Mouse (Mus musculus) testis, adult 2 months (tissue): ENCODE measurements at regions not wholly inside any gene's neighbourhood (a gene's known extent, or its start where the extent isn't known, plus 50 kb on each side); places are given as distances from the start of the nearest gene placed in this dataset.
"Not testable (repeated sequence)": the region's sequence is repeated elsewhere in the genome, so short reads cannot be mapped to it uniquely, and the experiment has no call there.

Experiments
- CTCF ChIP-seq: fragments of 200-500 bp; IDR thresholded peaks from 2 replicates; pipeline ENCODE4 v1.5.1; 2012; ENCODE audit warnings: low read depth, mild to moderate bottlenecking, inconsistent platforms, low read length, moderate library complexity; ENCODE audit not compliant: control insufficient read depth, insufficient read depth, insufficient replicate concordance
- POLR2A ChIP-seq: fragments of 200-500 bp; IDR thresholded peaks from 2 replicates; pipeline ENCODE4 v1.6.1; 2012; ENCODE audit warnings: low read depth, mild to moderate bottlenecking, inconsistent platforms, low read length, moderate library complexity; ENCODE audit not compliant: control insufficient read depth

- not testable (repeated sequence) for TF ChIP-seq POLR2A, CTCF
Observed at GRCm38 (mm10) chr12:82056782-82057611, 112.1 kb upstream of the Sipa1l1 start.
